Mouse (Mus musculus) neural tube, embryonic 14.5 days (tissue): ENCODE results near the gene Igtp. TPM values are rescaled to one million over a fixed set of nuclear protein-coding genes. Genes with fewer than 3 reads are reported as not detected.
"Not testable (repeated sequence)": the region's sequence is repeated elsewhere in the genome, so short reads cannot be mapped to it uniquely, and the experiment has no call there.

Experiments
- ATAC-seq: fragments of 200-750 bp; cut with Nextera tagmentation; 2 replicates; pipeline ENCODE4 v1.8.0; 2017; ENCODE audit warnings: low read depth, mild to moderate bottlenecking, moderate TSS enrichment, moderate library complexity
- H3K27ac ChIP-seq: fragments of 300-500 bp; sonication (generic); 2 replicates; pipeline ENCODE4 v1.5.1; 2014; ENCODE audit warnings: low read depth, mild to moderate bottlenecking, control low read depth, low read length, moderate library complexity, mixed read lengths
- H3K27me3 ChIP-seq: fragments of 300-500 bp; sonication (generic); 2 replicates; pipeline ENCODE4 v1.6.1; 2014; ENCODE audit warnings: low read length; ENCODE audit not compliant: control insufficient read depth, insufficient read depth
- H3K36me3 ChIP-seq: fragments of 300-500 bp; sonication (generic); 2 replicates; pipeline ENCODE4 v1.6.1; 2014; ENCODE audit warnings: low read length, mixed read lengths; ENCODE audit not compliant: control insufficient read depth, insufficient read depth
- H3K4me1 ChIP-seq: fragments of 300-500 bp; sonication (generic); 2 replicates; pipeline ENCODE4 v1.6.1; 2014; ENCODE audit warnings: low read length; ENCODE audit not compliant: control insufficient read depth, insufficient read depth
- H3K4me2 ChIP-seq: fragments of 300-500 bp; sonication (generic); 2 replicates; pipeline ENCODE4 v1.6.1; 2014; ENCODE audit warnings: mild to moderate bottlenecking, low read depth, low read length, control low read depth
- H3K4me3 ChIP-seq: fragments of 300-500 bp; sonication (generic); 2 replicates; pipeline ENCODE4 v1.5.1; 2014; ENCODE audit warnings: low read depth, low read length, control low read depth, mixed read lengths
- H3K9ac ChIP-seq: fragments of 300-500 bp; sonication (generic); replicated peaks from 2 replicates; pipeline ENCODE4 v1.6.1; 2014; ENCODE audit warnings: low read depth, mild to moderate bottlenecking, control low read depth, low read length, mixed read lengths
- H3K9me3 ChIP-seq: fragments of 300-500 bp; sonication (generic); 2 replicates; pipeline ENCODE4 v1.6.1; 2016; ENCODE audit warnings: low read length; ENCODE audit not compliant: control insufficient read depth
- WGBS: fragments of 180-500 bp; shearing (Covaris S2); extraction: QIAGEN DNeasy Blood & Tissue Kit; methylation state at CpG from one replicate; pipeline ENCODE4 v1.1.7; 2014; 5-methylcytosine and 5-hydroxymethylcytosine counted together
- polyA plus RNA-seq: library from polyadenylated mRNA; unstranded; fragments of >200 nt; fragmentation: Nextera tagmentation; extraction: Ambion mirVana; gene quantifications from 2 replicates; pipeline ENCODE4 v1.2.1, GENCODE M21; 2014

Igtp gene
- polyA plus RNA-seq, 1 experiment from 2014 or later: 0.68 TPM

- Histone ChIP-seq H3K27me3 (no peaks in the 10 kb centered on the region), H3K9me3 (no peaks in the 10 kb centered on the region), H3K4me2 (no peak overlapping the region), H3K4me1 (no peaks in the 10 kb centered on the region), H3K27ac (no peak overlapping the region), H3K9ac (no peak overlapping the region), H3K4me3 (no peak overlapping the region), H3K36me3 (no peaks in the 10 kb centered on the region)
- ATAC-seq: no peak
- 54% methylated on average over 4 of the region's 4 CpGs for WGBS
These were observed 24.4 kb downstream of the Igtp start for GRCm38 (mm10) chr11:58223751-58224150.

GRCm38 (mm10) chr11:58224313-58224712 is 25.0 kb downstream of the Igtp start:
- no peak overlapping the region for H3K9ac ChIP-seq
- no peak overlapping the region for H3K4me3 ChIP-seq
- no peak for ATAC-seq
- no peaks in the 10 kb centered on the region for H3K36me3 ChIP-seq
- no peak overlapping the region for H3K27ac ChIP-seq
- H3K9me3 ChIP-seq: no peaks in the 10 kb centered on the region
- 54% methylated on average over 7 of the region's 7 CpGs for WGBS
- no peak overlapping the region for H3K4me2 ChIP-seq
- no peaks in the 10 kb centered on the region for H3K4me1 ChIP-seq
- no peaks in the 10 kb centered on the region for H3K27me3 ChIP-seq

GRCm38 (mm10) chr11:58224872-58225271 is 25.5 kb downstream of the Igtp start:
- WGBS: 73% methylated on average over 2 of the region's 2 CpGs
- not testable (repeated sequence) for H3K27ac ChIP-seq, H3K9me3 ChIP-seq, H3K27me3 ChIP-seq, H3K9ac ChIP-seq, H3K36me3 ChIP-seq, ATAC-seq, H3K4me1 ChIP-seq, H3K4me2 ChIP-seq, H3K4me3 ChIP-seq

GRCm38 (mm10) chr11:58225655-58226054 is 26.3 kb downstream of the Igtp start:
- Histone ChIP-seq H3K36me3 (no peaks in the 10 kb centered on the region), H3K27me3 (no peaks in the 10 kb centered on the region), H3K4me2 (no peak overlapping the region), H3K9ac (no peak overlapping the region), H3K4me3 (no peak overlapping the region), H3K9me3 (no peaks in the 10 kb centered on the region), H3K27ac (no peak overlapping the region), H3K4me1 (no peaks in the 10 kb centered on the region)
- 15% methylated on average over 5 of the region's 5 CpGs for WGBS
- ATAC-seq: no peak

GRCm38 (mm10) chr11:58226425-58226824 is 27.1 kb downstream of the Igtp start:
- no peak overlapping the region for H3K9ac ChIP-seq
- H3K36me3 ChIP-seq: no peaks in the 10 kb centered on the region
- no peak for ATAC-seq
- no peaks in the 10 kb centered on the region for H3K4me1 ChIP-seq
- no peak overlapping the region for H3K4me3 ChIP-seq
- no peaks in the 10 kb centered on the region for H3K9me3 ChIP-seq
- no peaks in the 10 kb centered on the region for H3K27me3 ChIP-seq
- no peak overlapping the region for H3K27ac ChIP-seq
- no peak overlapping the region for H3K4me2 ChIP-seq

- not testable (repeated sequence) for H3K4me3 ChIP-seq, ATAC-seq, H3K9ac ChIP-seq, H3K4me1 ChIP-seq, H3K9me3 ChIP-seq, H3K27ac ChIP-seq, H3K36me3 ChIP-seq, H3K27me3 ChIP-seq, H3K4me2 ChIP-seq
- 98% methylated on average over 2 of the region's 2 CpGs for WGBS
These were observed 28.7 kb downstream of the Igtp start for GRCm38 (mm10) chr11:58228021-58228420.

GRCm38 (mm10) chr11:58230396-58230910 is 31.1 kb downstream of the Igtp start:
- no peak overlapping the region for H3K4me2 ChIP-seq
- H3K27ac ChIP-seq: no peak overlapping the region
- no peaks in the 10 kb centered on the region for H3K36me3 ChIP-seq
- ATAC-seq: no peak
- 67% methylated on average over 16 of the region's 16 CpGs for whole genome bisulfite sequencing
- H3K4me1 ChIP-seq: no peaks in the 10 kb centered on the region
- H3K4me3 ChIP-seq: no peak overlapping the region
- H3K9ac ChIP-seq: no peak overlapping the region
- H3K27me3 ChIP-seq: no peaks in the 10 kb centered on the region
- no peaks in the 10 kb centered on the region for H3K9me3 ChIP-seq

- Histone ChIP-seq H3K4me1 (no peaks in the 10 kb centered on the region), H3K36me3 (no peaks in the 10 kb centered on the region), H3K4me2 (no peak overlapping the region), H3K9ac (no peak overlapping the region), H3K4me3 (no peak overlapping the region), H3K9me3 (no peaks in the 10 kb centered on the region), H3K27me3 (no peaks in the 10 kb centered on the region), H3K27ac (no peak overlapping the region)
- WGBS: 89% methylated on average over 8 of the region's 8 CpGs
- no peak for ATAC-seq
These were observed 31.8 kb downstream of the Igtp start for GRCm38 (mm10) chr11:58231156-58231555.

GRCm38 (mm10) chr11:58234551-58234950 is 35.2 kb downstream of the Igtp start:
- not testable (repeated sequence) for H3K9me3 ChIP-seq, ATAC-seq, H3K36me3 ChIP-seq, H3K4me3 ChIP-seq, H3K27me3 ChIP-seq, H3K9ac ChIP-seq, H3K4me1 ChIP-seq, H3K4me2 ChIP-seq, H3K27ac ChIP-seq
- 82% methylated on average over 3 of the region's 3 CpGs for WGBS

GRCm38 (mm10) chr11:58235152-58235551 is 35.8 kb downstream of the Igtp start:
- H3K4me3 ChIP-seq: no peak overlapping the region
- no peak overlapping the region for H3K27ac ChIP-seq
- H3K4me1 ChIP-seq: no peaks in the 10 kb centered on the region
- no peak for ATAC-seq
- no peaks in the 10 kb centered on the region for H3K36me3 ChIP-seq
- WGBS: 15% methylated on average over 6 of the region's 6 CpGs
- no peak overlapping the region for H3K9ac ChIP-seq
- H3K4me2 ChIP-seq: no peak overlapping the region
- no peaks in the 10 kb centered on the region for H3K27me3 ChIP-seq
- no peaks in the 10 kb centered on the region for H3K9me3 ChIP-seq
